Mouse (Mus musculus) forebrain, embryonic 10.5 days (tissue): ENCODE measurements at regions not wholly inside any gene's neighbourhood (a gene's known extent, or its start where the extent isn't known, plus 50 kb on each side); places are given as distances from the start of the nearest gene placed in this dataset.

Experiments used
- DNase-seq: peaks from one replicate; pipeline ENCODE4 v3.0.0-alpha.2; 2017; ENCODE audit warnings: low spot score; ENCODE audit errors: extremely low spot score
- H3K27ac ChIP-seq: fragments of 300-500 bp; sonication (generic); 2 replicates; pipeline ENCODE4 v1.5.1; 2016; ENCODE audit warnings: mild to moderate bottlenecking
- H3K27me3 ChIP-seq: fragments of 300-500 bp; sonication (generic); 2 replicates; pipeline ENCODE4 v1.6.1; 2016; ENCODE audit warnings: mild to moderate bottlenecking; ENCODE audit not compliant: poor library complexity, severe bottlenecking
- H3K36me3 ChIP-seq: fragments of 300-500 bp; sonication (generic); replicated peaks from 2 replicates; pipeline ENCODE4 v1.6.1; 2016; ENCODE audit warnings: mild to moderate bottlenecking, moderate library complexity
- H3K4me1 ChIP-seq: fragments of 300-500 bp; sonication (generic); 2 replicates; pipeline ENCODE4 v1.6.1; 2016
- H3K4me3 ChIP-seq: fragments of 300-500 bp; sonication (generic); 2 replicates; pipeline ENCODE4 v1.5.1; 2016; ENCODE audit warnings: mild to moderate bottlenecking, moderate library complexity
- H3K9me3 ChIP-seq: fragments of 300-500 bp; sonication (generic); 2 replicates; pipeline ENCODE4 v1.6.1; 2016; ENCODE audit warnings: mild to moderate bottlenecking, moderate library complexity
- WGBS: fragments of 180-500 bp; shearing (Covaris S2); methylation state at CpG from one replicate; pipeline ENCODE4 v1.1.7; 2016; 5-methylcytosine and 5-hydroxymethylcytosine counted together

GRCm38 (mm10) chr13:53592755-53593154, 119.9 kb upstream of the Msx2 start:
- Histone ChIP-seq H3K27me3 (peaks cover 63% of the 10 kb centered on the region), H3K9me3 (no peaks in the 10 kb centered on the region), H3K27ac (no peak overlapping the region), H3K4me3 (no peak overlapping the region), H3K4me1 (peaks cover 12% of the 10 kb centered on the region), H3K36me3 (no peaks in the 10 kb centered on the region)
- DNase-seq: peak; percentile 15
- WGBS: 11% methylated on average over 5 of the region's 5 CpGs

- Histone ChIP-seq H3K27ac (no peak overlapping the region), H3K9me3 (peaks cover 4% of the 10 kb centered on the region; the same call in 1 of the 2 replicates), H3K4me3 (no peak overlapping the region), H3K27me3 (peaks cover 38% of the 10 kb centered on the region), H3K36me3 (no peaks in the 10 kb centered on the region), H3K4me1 (peaks cover 23% of the 10 kb centered on the region)
- DNase-seq: no peak
- WGBS: 68% methylated on average over 4 of the region's 4 CpGs
Observed at GRCm38 (mm10) chr13:53586771-53587170, 113.9 kb upstream of the Msx2 start.

- Histone ChIP-seq H3K27me3 (peaks cover 21% of the 10 kb centered on the region), H3K27ac (no peak overlapping the region), H3K4me3 (no peak overlapping the region), H3K36me3 (no peaks in the 10 kb centered on the region), H3K4me1 (peaks cover 23% of the 10 kb centered on the region), H3K9me3 (peaks cover 17% of the 10 kb centered on the region; the same call in 1 of the 2 replicates)
- DNase-seq: no peak
- WGBS: 86% methylated on average over 9 of the region's 9 CpGs
Observed at GRCm38 (mm10) chr13:53584504-53585130, 111.7 kb upstream of the Msx2 start.

GRCm38 (mm10) chr13:53553876-53554577, 81.2 kb upstream of the Msx2 start:
- DNase-seq: peak; percentile 51
- Histone ChIP-seq H3K27me3 (peaks cover 62% of the 10 kb centered on the region), H3K27ac (peak overlapping the region; percentile 45; the same call in 1 of the 2 replicates), H3K4me1 (peaks cover 26% of the 10 kb centered on the region), H3K9me3 (no peaks in the 10 kb centered on the region), H3K36me3 (no peaks in the 10 kb centered on the region), H3K4me3 (peak overlapping the region; percentile 22; the same call in 1 of the 2 replicates)
- 13% methylated on average over 18 of the region's 18 CpGs for WGBS

- H3K4me1 ChIP-seq: peaks cover 26% of the 10 kb centered on the region
- no peaks in the 10 kb centered on the region for H3K9me3 ChIP-seq
- peaks cover 62% of the 10 kb centered on the region for H3K27me3 ChIP-seq
- 80% methylated on average over 13 of the region's 13 CpGs for WGBS
- H3K4me3 ChIP-seq: no peak overlapping the region
- H3K27ac ChIP-seq: peak overlapping the region; percentile 17; the same call in 1 of the 2 replicates
- no peak for DNase-seq
- no peaks in the 10 kb centered on the region for H3K36me3 ChIP-seq
Observed at GRCm38 (mm10) chr13:53553192-53553875, 80.5 kb upstream of the Msx2 start.

GRCm38 (mm10) chr13:53548396-53548795, 75.5 kb upstream of the Msx2 start:
- no peak overlapping the region for H3K4me3 ChIP-seq
- no peak overlapping the region for H3K27ac ChIP-seq
- no peaks in the 10 kb centered on the region for H3K36me3 ChIP-seq
- WGBS: 75% methylated on average over 11 of the region's 11 CpGs
- peaks cover 3% of the 10 kb centered on the region for H3K4me1 ChIP-seq
- no peak for DNase-seq
- peaks cover 38% of the 10 kb centered on the region for H3K27me3 ChIP-seq
- H3K9me3 ChIP-seq: no peaks in the 10 kb centered on the region

GRCm38 (mm10) chr13:53543291-53543690, 70.4 kb upstream of the Msx2 start:
- Histone ChIP-seq H3K27me3 (peaks cover 13% of the 10 kb centered on the region), H3K4me1 (peaks cover 4% of the 10 kb centered on the region; the same call in 1 of the 2 replicates), H3K36me3 (no peaks in the 10 kb centered on the region), H3K4me3 (no peak overlapping the region), H3K9me3 (no peaks in the 10 kb centered on the region), H3K27ac (no peak overlapping the region; the same call in 1 of the 2 replicates)
- whole genome bisulfite sequencing: 70% methylated on average over 5 of the region's 5 CpGs
- no peak for DNase-seq

GRCm38 (mm10) chr13:53539797-53540196, 66.9 kb upstream of the Msx2 start:
- Histone ChIP-seq H3K27me3 (peaks cover 12% of the 10 kb centered on the region), H3K36me3 (no peaks in the 10 kb centered on the region), H3K9me3 (no peaks in the 10 kb centered on the region), H3K4me1 (peaks cover 4% of the 10 kb centered on the region; the same call in 1 of the 2 replicates), H3K27ac (no peak overlapping the region), H3K4me3 (no peak overlapping the region)
- WGBS: 90% methylated on average over 5 of the region's 5 CpGs
- DNase-seq: no peak

- Histone ChIP-seq H3K36me3 (no peaks in the 10 kb centered on the region), H3K27ac (no peak overlapping the region), H3K27me3 (peaks cover 20% of the 10 kb centered on the region), H3K4me3 (no peak overlapping the region), H3K9me3 (no peaks in the 10 kb centered on the region), H3K4me1 (peaks cover under 1% of the 10 kb centered on the region; the same call in 1 of the 2 replicates)
- 93% methylated on average over 6 of the region's 6 CpGs for WGBS
- DNase-seq: no peak
Observed at GRCm38 (mm10) chr13:53537937-53538336, 65.1 kb upstream of the Msx2 start.

- no peaks in the 10 kb centered on the region for H3K36me3 ChIP-seq
- no peaks in the 10 kb centered on the region for H3K9me3 ChIP-seq
- no peak for DNase-seq
- 83% methylated on average over 10 of the region's 10 CpGs for WGBS
- H3K27ac ChIP-seq: no peak overlapping the region
- no peaks in the 10 kb centered on the region for H3K4me1 ChIP-seq
- H3K4me3 ChIP-seq: no peak overlapping the region
- H3K27me3 ChIP-seq: peaks cover 25% of the 10 kb centered on the region
Observed at GRCm38 (mm10) chr13:53535781-53536425, 63.0 kb upstream of the Msx2 start.

- Histone ChIP-seq H3K27me3 (peaks cover 32% of the 10 kb centered on the region), H3K4me3 (no peak overlapping the region), H3K36me3 (no peaks in the 10 kb centered on the region), H3K27ac (no peak overlapping the region), H3K9me3 (no peaks in the 10 kb centered on the region), H3K4me1 (no peaks in the 10 kb centered on the region)
- 60% methylated on average over 8 of the region's 8 CpGs for WGBS
- no peak for DNase-seq
Observed at GRCm38 (mm10) chr13:53533738-53534137, 60.9 kb upstream of the Msx2 start.

GRCm38 (mm10) chr13:53526880-53527279, 54.0 kb upstream of the Msx2 start:
- H3K27ac ChIP-seq: no peak overlapping the region
- no peaks in the 10 kb centered on the region for H3K36me3 ChIP-seq
- H3K4me1 ChIP-seq: peaks cover 12% of the 10 kb centered on the region
- DNase-seq: no peak
- no peak overlapping the region for H3K4me3 ChIP-seq
- peaks cover 17% of the 10 kb centered on the region for H3K27me3 ChIP-seq
- 84% methylated on average over 9 of the region's 9 CpGs for WGBS
- no peaks in the 10 kb centered on the region for H3K9me3 ChIP-seq
